Mouse (Mus musculus): ENCODE measurements at regions not wholly inside any gene's neighbourhood (a gene's known extent, or its start where the extent isn't known, plus 50 kb on each side); places are given as distances from the start of the nearest gene placed in this dataset.

GRCm38 (mm10) chr6:14298167-14298566 is 426.8 kb upstream of the 2610001J05Rik start:
- DNase-seq (ENCODE audit: extremely low spot score in 1 of 2, low spot score in 1 of 2) = no peak

- no peak for DNase-seq (ENCODE audit: extremely low spot score in 1 of 2, low spot score in 1 of 2)
These were observed 426.1 kb upstream of the 2610001J05Rik start for GRCm38 (mm10) chr6:14297428-14297827.

GRCm38 (mm10) chr6:14290843-14291242 is 419.5 kb upstream of the 2610001J05Rik start:
- DNase-seq (ENCODE audit: extremely low spot score in 1 of 2, low spot score in 1 of 2) = no peak

GRCm38 (mm10) chr6:14281476-14281875 is 410.2 kb upstream of the 2610001J05Rik start:
- no peak for DNase-seq (ENCODE audit: extremely low spot score in 1 of 2, low spot score in 1 of 2)

GRCm38 (mm10) chr6:14261941-14262340 is 390.6 kb upstream of the 2610001J05Rik start:
- no peak for DNase-seq (ENCODE audit: extremely low spot score in 1 of 2, low spot score in 1 of 2)

- no peak for DNase-seq (ENCODE audit: extremely low spot score in 1 of 2, low spot score in 1 of 2)
These were observed 369.0 kb upstream of the 2610001J05Rik start for GRCm38 (mm10) chr6:14240331-14240730.

- no peak for DNase-seq (ENCODE audit: extremely low spot score in 1 of 2, low spot score in 1 of 2)
These were observed 367.8 kb upstream of the 2610001J05Rik start for GRCm38 (mm10) chr6:14239151-14239550.

GRCm38 (mm10) chr6:14230823-14231222 is 359.5 kb upstream of the 2610001J05Rik start:
- no peak for DNase-seq (ENCODE audit: extremely low spot score in 1 of 2, low spot score in 1 of 2)

- DNase-seq (ENCODE audit: extremely low spot score in 1 of 2, low spot score in 1 of 2) = peak; percentile 28 to 66
These were observed 336.2 kb upstream of the 2610001J05Rik start for GRCm38 (mm10) chr6:14207509-14207908.

GRCm38 (mm10) chr6:14197107-14197506 is 325.8 kb upstream of the 2610001J05Rik start:
- no peak for DNase-seq (ENCODE audit: extremely low spot score in 1 of 2, low spot score in 1 of 2)

- no peak for DNase-seq (ENCODE audit: extremely low spot score in 1 of 2, low spot score in 1 of 2)
These were observed 324.0 kb upstream of the 2610001J05Rik start for GRCm38 (mm10) chr6:14195351-14195750.

- DNase-seq (ENCODE audit: extremely low spot score in 1 of 2, low spot score in 1 of 2) = no peak
These were observed 320.2 kb upstream of the 2610001J05Rik start for GRCm38 (mm10) chr6:14191387-14192023.

- DNase-seq (ENCODE audit: extremely low spot score in 1 of 2, low spot score in 1 of 2) = no peak
These were observed 314.7 kb upstream of the 2610001J05Rik start for GRCm38 (mm10) chr6:14185921-14186420.

- no peak for DNase-seq (ENCODE audit: extremely low spot score in 1 of 2, low spot score in 1 of 2)
These were observed 276.1 kb upstream of the 2610001J05Rik start for GRCm38 (mm10) chr6:14147370-14147769.

GRCm38 (mm10) chr6:14146394-14146793 is 275.1 kb upstream of the 2610001J05Rik start:
- DNase-seq (ENCODE audit: extremely low spot score in 1 of 2, low spot score in 1 of 2) = no peak

- DNase-seq (ENCODE audit: extremely low spot score in 1 of 2, low spot score in 1 of 2) = peak; percentile 21 to 46
These were observed 270.9 kb upstream of the 2610001J05Rik start for GRCm38 (mm10) chr6:14142107-14142751.

- no peak for DNase-seq (ENCODE audit: extremely low spot score in 1 of 2, low spot score in 1 of 2)
These were observed 259.2 kb upstream of the 2610001J05Rik start for GRCm38 (mm10) chr6:14130392-14131144.

- DNase-seq (ENCODE audit: extremely low spot score in 1 of 2, low spot score in 1 of 2) = no peak
These were observed 258.1 kb upstream of the 2610001J05Rik start for GRCm38 (mm10) chr6:14129394-14129793.

- DNase-seq (ENCODE audit: extremely low spot score in 1 of 2, low spot score in 1 of 2) = no peak
These were observed 251.0 kb upstream of the 2610001J05Rik start for GRCm38 (mm10) chr6:14122311-14122710.

GRCm38 (mm10) chr6:14121479-14121878 is 250.2 kb upstream of the 2610001J05Rik start:
- no peak for DNase-seq (ENCODE audit: extremely low spot score in 1 of 2, low spot score in 1 of 2)

- no peak for DNase-seq (ENCODE audit: extremely low spot score in 1 of 2, low spot score in 1 of 2)
These were observed 223.6 kb upstream of the 2610001J05Rik start for GRCm38 (mm10) chr6:14094907-14095306.
